Mouse (Mus musculus) myocyte (in vitro differentiated cells): ENCODE results near the gene Ccnq. TPM values are rescaled to one million over a fixed set of nuclear protein-coding genes. Genes with fewer than 3 reads are reported as not detected.

Source experiments
- H3K27me3 ChIP-seq: one replicate; pipeline ENCODE4 v1.6.1; 2011; ENCODE audit not compliant: control insufficient read depth, insufficient read depth, insufficient read length
- H3K36me3 ChIP-seq: one replicate; pipeline ENCODE4 v1.6.1; 2011; ENCODE audit not compliant: control insufficient read depth, insufficient read depth
- H3K4me2 ChIP-seq: one replicate; pipeline ENCODE4 v1.6.1; 2011; ENCODE audit warnings: low read depth, control low read depth
- H3K4me3 ChIP-seq: one replicate; pipeline ENCODE4 v1.5.1; 2011; ENCODE audit warnings: mild to moderate bottlenecking, control low read depth, moderate library complexity
- H3K79me2 ChIP-seq: one replicate; pipeline ENCODE4 v1.6.1; 2011; ENCODE audit not compliant: control insufficient read depth, insufficient read depth
- H3ac ChIP-seq: one replicate; pipeline ENCODE4 v1.6.1; 2011; ENCODE audit not compliant: control insufficient read depth, insufficient read length
- CEBPB ChIP-seq: IDR thresholded peaks from 2 replicates; pipeline ENCODE4 v1.6.1; 2011; ENCODE audit warnings: mild to moderate bottlenecking, moderate library complexity; ENCODE audit not compliant: poor library complexity, insufficient read depth, severe bottlenecking
- E2F4 ChIP-seq: IDR thresholded peaks from one replicate; pipeline ENCODE4 v1.6.1; 2011; ENCODE audit warnings: mild to moderate bottlenecking, control low read depth, moderate library complexity; ENCODE audit not compliant: insufficient read depth
- MAX ChIP-seq: IDR thresholded peaks from one replicate; pipeline ENCODE4 v1.6.1; 2011; ENCODE audit warnings: low read depth, mild to moderate bottlenecking, control low read depth
- MYOD1 ChIP-seq, 3 experiments: IDR thresholded peaks; one replicate each; pipeline ENCODE4 v1.6.1; 2011; ENCODE audit warnings: control low read depth in 2 of 3, low read depth in 2 of 3, mild to moderate bottlenecking in 2 of 3, moderate library complexity in 1 of 3; ENCODE audit not compliant: insufficient read length in 2 of 3, control insufficient read depth in 1 of 3
- MYOG ChIP-seq, 3 experiments: IDR thresholded peaks; one replicate each; pipeline ENCODE4 v1.6.1; 2011; ENCODE audit warnings: control low read depth in 2 of 3, low read depth in 2 of 3, mild to moderate bottlenecking in 2 of 3; ENCODE audit not compliant: insufficient read length in 2 of 3, control insufficient read depth in 1 of 3, insufficient read depth in 1 of 3
- POLR2A ChIP-seq: IDR thresholded peaks from one replicate; pipeline ENCODE4 v1.6.1; 2011; ENCODE audit warnings: low read depth, mild to moderate bottlenecking, control low read depth, moderate library complexity; ENCODE audit not compliant: insufficient read length
- POLR2AphosphoS2 ChIP-seq: IDR thresholded peaks from one replicate; pipeline ENCODE4 v1.6.1; 2011; ENCODE audit warnings: low read depth, control low read depth; ENCODE audit not compliant: insufficient read length
- REST ChIP-seq: IDR thresholded peaks from one replicate; pipeline ENCODE4 v1.6.1; 2011; ENCODE audit warnings: mild to moderate bottlenecking, control low read depth, moderate library complexity; ENCODE audit not compliant: insufficient read depth, insufficient read length
- SRF ChIP-seq: IDR thresholded peaks from one replicate; pipeline ENCODE4 v1.6.1; 2011; ENCODE audit warnings: low read depth; ENCODE audit not compliant: control insufficient read depth, insufficient read length
- TCF12 ChIP-seq: IDR thresholded peaks from one replicate; pipeline ENCODE4 v1.6.1; 2011; ENCODE audit warnings: mild to moderate bottlenecking, control low read depth; ENCODE audit not compliant: poor library complexity, insufficient read depth, severe bottlenecking
- TCF3 ChIP-seq: IDR thresholded peaks from one replicate; pipeline ENCODE4 v1.6.1; 2011; ENCODE audit warnings: low read depth, control low read depth; ENCODE audit not compliant: insufficient read length
- USF1 ChIP-seq: IDR thresholded peaks from one replicate; pipeline ENCODE4 v1.6.1; 2011; ENCODE audit warnings: low read depth, mild to moderate bottlenecking, control low read depth, moderate library complexity
- polyA plus RNA-seq: library from polyadenylated mRNA; unstranded; fragments of >200 nt; fragmentation: generic; extraction: Trizol; gene quantifications from one replicate; pipeline ENCODE4 v1.2.1, GENCODE M21; 2012; ENCODE audit warnings: missing spikeins

The Ccnq gene
- polyA plus RNA-seq, 1 experiment = 32.8 TPM

DNA sequence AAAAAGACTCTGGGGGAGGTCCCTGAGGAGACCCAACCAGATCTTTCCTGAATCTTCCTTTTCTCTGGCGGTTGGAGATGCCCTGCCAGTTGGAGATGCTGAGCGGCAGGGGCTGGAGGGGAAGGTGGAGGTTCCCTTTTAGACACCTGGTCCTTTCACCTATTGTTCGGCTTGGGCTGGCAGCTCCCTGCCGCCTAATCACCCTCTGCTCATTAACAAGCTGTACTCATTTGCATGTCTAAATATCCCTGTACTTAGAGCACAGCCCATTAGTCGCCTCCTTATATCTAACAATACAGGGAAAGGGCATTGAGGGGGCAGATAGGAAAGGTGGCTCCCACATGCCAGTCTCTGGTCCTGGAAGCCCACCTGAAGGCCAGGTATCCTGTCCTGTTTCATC is 40.5 kb upstream of the Ccnq start:
- no peak overlapping the region for H3ac ChIP-seq
- no peak overlapping the region for H3K4me3 ChIP-seq
- no peak overlapping the region for H3K4me2 ChIP-seq
- H3K79me2 ChIP-seq = no peaks in the 10 kb centered on the region
- no peaks in the 10 kb centered on the region for H3K36me3 ChIP-seq
- H3K27me3 ChIP-seq = peaks cover 32% of the 10 kb centered on the region
- TF ChIP-seq POLR2AphosphoS2 (no peak), USF1 (no peak), POLR2A (no peak), E2F4 (no peak), REST (no peak), MYOD1 (IDR thresholded peaks at IDR 0.05; ENCODE audit: control insufficient read depth in 1 of 3, insufficient read length in 2 of 3, low read depth in 2 of 3) (no peak), MYOG (IDR thresholded peaks at IDR 0.05; ENCODE audit: control insufficient read depth in 1 of 3, insufficient read depth in 1 of 3, insufficient read length in 2 of 3, low read depth in 2 of 3) (no peak), SRF (no peak), MAX (no peak), CEBPB (no peak), TCF12 (no peak), TCF3 (no peak)

DNA sequence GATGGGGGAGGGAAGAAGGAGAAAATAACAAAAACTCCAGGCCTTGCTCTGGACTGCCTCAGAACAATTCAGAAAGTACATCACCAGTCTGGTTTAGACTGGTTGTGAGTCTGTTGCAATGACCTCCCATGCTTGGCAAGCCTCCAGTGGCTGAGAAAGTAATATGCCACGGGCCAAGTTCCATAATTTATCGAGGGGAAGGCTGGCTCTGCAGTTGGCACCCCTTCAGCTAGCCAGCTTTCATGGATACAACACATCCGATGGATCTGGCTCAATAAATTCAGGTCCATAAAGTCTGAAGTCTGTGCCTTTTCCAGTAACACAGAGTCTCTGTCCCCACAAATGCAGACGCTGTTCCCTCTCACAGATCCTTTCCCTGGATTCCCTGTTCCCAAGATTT is 40.1 kb upstream of the Ccnq start:
- no peaks in the 10 kb centered on the region for H3K79me2 ChIP-seq
- H3K4me3 ChIP-seq = no peak overlapping the region
- H3K27me3 ChIP-seq = peaks cover 34% of the 10 kb centered on the region
- H3ac ChIP-seq = no peak overlapping the region
- no peaks in the 10 kb centered on the region for H3K36me3 ChIP-seq
- peak overlapping the region; percentile 12 for H3K4me2 ChIP-seq
- TF ChIP-seq CEBPB (peak; percentile 54; the same call in 1 of the 2 replicates), USF1 (no peak)

GRCm38 (mm10) chr11:78789370-78790060 is 38.0 kb upstream of the Ccnq start:
- Histone ChIP-seq H3K79me2 (no peaks in the 10 kb centered on the region), H3K36me3 (no peaks in the 10 kb centered on the region), H3ac (no peak overlapping the region), H3K4me2 (no peak overlapping the region), H3K4me3 (no peak overlapping the region), H3K27me3 (peaks cover 38% of the 10 kb centered on the region)
- no peak for TF ChIP-seq E2F4
- no peak for TF ChIP-seq TCF12
- TF ChIP-seq POLR2AphosphoS2 = no peak
- TF ChIP-seq USF1 = no peak
- no peak for TF ChIP-seq MYOD1 (IDR thresholded peaks at IDR 0.05; ENCODE audit: control insufficient read depth in 1 of 3, insufficient read length in 2 of 3, low read depth in 2 of 3)
- TF ChIP-seq MYOG (IDR thresholded peaks at IDR 0.05; ENCODE audit: control insufficient read depth in 1 of 3, insufficient read depth in 1 of 3, insufficient read length in 2 of 3, low read depth in 2 of 3) = no peak
- TF ChIP-seq MAX = no peak
- no peak for TF ChIP-seq CEBPB
- no peak for TF ChIP-seq TCF3
- TF ChIP-seq REST = no peak
- TF ChIP-seq SRF = no peak
- no peak for TF ChIP-seq POLR2A

DNA sequence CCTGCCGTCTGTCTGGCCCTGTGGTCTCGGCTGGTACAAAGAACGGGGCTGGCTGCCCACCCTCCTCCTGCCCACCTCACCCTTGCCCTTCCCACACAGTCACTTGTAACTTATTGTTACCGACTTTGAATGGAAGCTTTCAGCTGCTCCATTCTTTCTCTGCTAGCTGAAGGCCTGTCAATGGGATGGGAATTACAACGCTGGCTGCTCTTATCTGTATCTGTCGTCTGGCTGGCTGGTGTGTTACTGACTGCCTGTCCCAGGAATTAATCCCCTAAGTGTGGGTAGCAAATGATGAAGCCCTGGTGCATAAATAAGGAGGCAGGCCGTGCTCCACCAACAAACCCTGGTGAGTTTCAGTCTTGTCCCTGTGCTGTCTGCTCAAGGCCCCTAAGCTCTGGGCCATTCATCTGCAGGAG is 34.5 kb upstream of the Ccnq start:
- no peak for TF ChIP-seq E2F4
- TF ChIP-seq REST = no peak
- TF ChIP-seq SRF = no peak
- no peak for TF ChIP-seq MYOG (IDR thresholded peaks at IDR 0.05; ENCODE audit: control insufficient read depth in 1 of 3, insufficient read depth in 1 of 3, insufficient read length in 2 of 3, low read depth in 2 of 3)
- no peak for TF ChIP-seq TCF12
- no peak for TF ChIP-seq TCF3
- no peak for TF ChIP-seq MYOD1 (IDR thresholded peaks at IDR 0.05; ENCODE audit: control insufficient read depth in 1 of 3, insufficient read length in 2 of 3, low read depth in 2 of 3)
- TF ChIP-seq USF1 = no peak
- no peak for TF ChIP-seq CEBPB
- TF ChIP-seq POLR2A = no peak
- TF ChIP-seq MAX = no peak
- TF ChIP-seq POLR2AphosphoS2 = no peak
- Histone ChIP-seq H3K27me3 (peaks cover 36% of the 10 kb centered on the region), H3K4me3 (no peak overlapping the region), H3K79me2 (no peaks in the 10 kb centered on the region), H3K36me3 (no peaks in the 10 kb centered on the region), H3ac (no peak overlapping the region), H3K4me2 (no peak overlapping the region)
